Mouse (Mus musculus): ENCODE data around the gene Cmtm4. TPM values are rescaled to one million over a fixed set of nuclear protein-coding genes. Genes with fewer than 3 reads are reported as not detected.

The Cmtm4 gene
- 36.8 TPM for polyA plus RNA-seq (2014; fragmentation: Illumina TruSeq; extraction: RNeasy Lipid Tissue Mini Kit (QIAGEN cat#74804); ENCODE audit: low read depth, low replicate concordance)

DNA sequence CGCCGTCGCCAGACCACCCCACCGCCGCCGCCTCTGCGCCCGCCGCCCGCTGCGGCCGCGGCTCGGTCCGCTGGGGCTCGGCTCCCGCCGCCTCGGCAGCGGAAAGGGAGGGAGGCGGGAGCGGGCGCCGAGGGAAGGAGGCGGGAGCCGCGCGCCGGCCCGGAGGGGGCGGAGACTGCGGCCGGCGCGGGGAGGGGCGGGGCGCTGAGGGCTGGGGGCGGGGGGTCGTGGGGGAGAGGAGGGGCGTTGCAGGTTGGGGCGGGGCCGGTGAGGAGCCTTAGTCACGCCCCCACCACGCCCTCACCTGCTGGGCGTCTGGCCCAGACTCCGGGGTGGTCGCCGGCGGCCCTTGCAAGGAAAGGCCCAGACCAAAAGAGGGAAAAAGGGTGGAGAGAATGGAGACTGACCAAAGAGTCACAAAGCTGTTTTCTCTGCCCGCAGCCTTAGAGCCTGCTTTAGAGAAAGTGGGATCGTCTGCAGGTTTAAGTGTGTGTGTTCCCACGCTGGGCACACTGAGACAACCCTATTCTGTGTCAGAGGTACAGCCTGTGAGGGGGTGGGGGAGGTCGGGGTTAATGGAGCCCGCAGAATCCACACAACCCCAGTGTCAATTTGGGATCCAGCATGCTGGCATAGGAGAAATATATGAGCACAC is at the start of gene Cmtm4:
Gene Cmtm4 (minus strand): TSS at position 105 of the 655 bp plus-strand sequence.

DNA sequence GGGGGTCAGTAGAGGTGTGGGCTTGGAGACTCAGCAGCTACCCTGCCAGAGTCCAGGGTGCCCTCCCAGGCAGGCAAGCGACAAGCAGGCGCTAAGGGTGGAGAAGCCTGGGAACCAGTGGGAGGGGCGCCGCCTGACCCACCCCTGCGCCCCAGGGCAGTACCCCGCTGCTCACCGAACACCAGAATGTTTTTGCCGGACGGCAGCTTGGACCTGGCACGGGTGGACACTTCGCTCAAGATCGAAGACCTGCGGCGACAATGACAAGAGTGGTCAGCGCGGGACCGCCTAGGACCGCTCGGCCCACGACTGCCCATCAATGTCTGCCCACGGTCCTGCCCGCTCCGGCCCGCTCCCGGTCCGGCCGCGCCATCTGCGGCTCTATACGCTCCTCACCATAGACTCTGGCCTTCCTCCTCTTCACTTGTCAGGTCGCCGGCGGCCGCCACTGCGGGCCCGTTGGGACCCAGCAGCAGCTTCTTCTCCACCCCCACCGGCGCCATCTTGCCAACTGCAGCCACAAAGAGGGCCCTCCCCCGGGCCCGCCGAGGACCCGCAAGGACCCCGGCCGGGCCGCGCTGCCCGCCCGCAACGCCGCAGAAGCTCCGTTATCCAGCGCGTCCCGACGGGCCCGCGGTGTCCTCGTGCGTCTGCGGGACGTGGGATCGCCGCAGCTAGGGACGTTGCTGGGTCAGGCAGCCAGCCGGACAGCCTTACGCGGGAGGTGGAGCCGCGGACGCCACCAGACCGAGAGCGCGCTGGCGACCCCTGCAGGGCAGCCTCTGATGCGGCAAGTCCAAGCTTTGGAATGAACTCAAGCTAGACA is 46.9 kb upstream of the Cmtm4 start, which contains the start of gene Dync1li2:
Gene Dync1li2 (minus strand): TSS at position 749 of the 826 bp plus-strand sequence.

DNA sequence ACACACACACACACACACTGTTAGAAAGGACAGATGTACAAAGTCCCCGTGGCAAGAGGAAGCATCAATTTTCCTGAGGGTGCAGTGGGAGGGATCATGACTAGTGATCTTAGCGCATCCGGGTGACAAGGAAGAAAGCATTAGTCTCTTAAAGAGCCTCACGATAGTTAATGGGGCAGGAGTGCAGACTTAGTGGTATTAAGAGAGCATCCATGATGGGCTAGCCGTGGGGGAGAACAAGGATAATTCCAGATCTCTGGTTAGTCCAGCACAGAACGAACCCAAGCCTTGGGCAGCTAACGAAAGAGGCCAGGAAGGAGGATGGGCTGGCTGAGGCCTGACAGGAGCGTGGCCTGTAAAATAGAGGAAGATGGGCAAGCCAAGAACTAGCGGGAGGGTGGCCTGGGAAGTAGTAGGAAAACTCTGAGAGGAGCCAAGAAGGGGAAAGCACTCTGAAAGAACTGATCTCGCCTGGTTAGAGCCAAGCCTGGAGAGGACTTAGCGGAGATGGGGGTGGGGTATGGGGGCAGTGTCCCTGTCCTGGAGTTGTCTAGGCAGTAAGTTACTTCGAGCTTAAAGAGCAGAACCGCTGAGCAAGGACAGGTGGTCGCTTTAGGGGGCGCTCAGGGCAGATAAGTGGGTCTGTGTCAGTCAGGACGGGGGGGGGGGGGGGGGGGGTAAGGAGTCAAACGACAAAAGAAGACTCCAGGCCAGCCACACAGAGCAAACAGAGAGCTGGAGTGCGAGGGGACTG is 56.2 kb downstream of the Cmtm4 start, which contains the start of gene Cmtm3:
Gene Cmtm3 (plus strand): TSS at position 182 of the 754 bp plus-strand sequence.

DNA sequence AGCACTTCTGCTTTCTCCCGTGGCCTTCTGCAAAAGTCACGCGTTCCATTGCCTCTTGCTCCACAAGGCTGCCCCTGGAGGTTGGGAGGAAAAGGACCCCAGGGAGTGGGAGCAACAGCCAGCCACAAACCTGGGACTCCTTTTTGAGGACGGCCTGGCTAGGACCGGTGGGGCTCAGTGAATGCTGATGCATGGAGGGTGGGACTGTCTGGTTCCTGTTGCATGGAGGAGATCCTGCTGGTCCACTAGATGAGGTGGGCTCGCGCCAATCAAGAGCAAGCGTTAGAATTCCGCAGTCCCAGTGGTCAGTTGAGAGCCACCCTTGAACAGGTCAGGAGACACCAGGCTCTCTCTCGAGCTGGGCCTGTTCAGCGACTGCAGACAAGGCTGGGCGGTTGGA is 73.7 kb downstream of the Cmtm4 start, which contains the start of gene Cmtm2b:
Gene Cmtm2b (plus strand): TSS at position 301 of the 400 bp plus-strand sequence.

DNA sequence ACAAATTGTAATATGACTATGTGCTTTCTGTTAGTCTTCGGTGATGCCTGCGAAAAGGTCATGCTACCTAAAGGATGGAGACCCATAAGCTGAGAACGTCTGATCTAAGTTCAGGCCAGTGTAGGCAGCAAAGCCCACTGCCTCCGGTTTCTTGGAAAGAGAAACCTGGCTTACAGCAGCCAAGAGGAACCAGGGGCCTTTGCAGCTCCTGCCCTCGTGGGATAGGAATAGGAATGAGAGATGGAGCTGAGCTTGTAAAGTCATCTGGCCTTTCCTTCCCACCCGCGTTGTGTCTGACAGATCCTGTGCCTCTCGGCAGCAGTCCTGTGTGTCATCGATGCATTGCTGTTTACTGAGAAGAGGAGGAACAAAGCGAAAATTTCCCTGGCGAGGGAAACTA is 74.3 kb downstream of the Cmtm4 start, which contains the start of gene Gm11020:
Gene Gm11020 (plus strand): TSS at position 301 of the 400 bp plus-strand sequence.

DNA sequence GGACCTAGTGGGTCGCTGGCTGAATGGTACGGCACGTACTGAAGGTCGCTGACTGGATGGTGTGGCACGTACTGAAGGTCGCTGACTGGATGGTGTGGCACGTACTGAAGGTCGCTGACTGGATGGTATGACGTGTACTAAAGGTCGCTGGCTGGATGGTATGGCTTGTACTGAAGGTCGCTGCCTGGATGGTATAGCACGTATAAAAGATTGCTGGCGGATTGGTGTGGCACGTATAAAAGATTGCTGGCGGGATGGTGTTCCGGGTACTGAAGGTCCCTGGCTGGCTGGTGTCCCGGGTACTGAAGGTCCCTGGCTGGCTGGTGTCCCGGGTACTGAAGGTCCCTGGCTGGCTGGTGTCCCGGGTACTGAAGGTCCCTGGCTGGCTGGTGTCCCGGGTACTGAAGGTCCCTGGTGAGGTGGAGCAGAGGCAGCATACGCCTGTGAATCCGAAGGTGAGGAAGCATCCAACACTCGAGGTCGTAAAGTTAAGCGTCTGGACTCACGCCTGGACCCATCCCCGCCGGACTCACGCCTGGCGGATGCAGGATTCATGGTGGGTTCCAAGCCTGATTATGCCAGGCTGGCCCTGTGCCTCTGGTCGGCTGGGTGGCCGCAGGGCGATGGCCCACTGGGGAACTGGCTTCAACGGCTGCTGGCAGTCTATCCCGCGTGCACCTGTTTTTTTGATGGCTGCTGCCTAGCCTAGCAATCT is 86.0 kb downstream of the Cmtm4 start, which contains the start of the genes Gm45711 and Cmtm1:
Gene Gm45711 (minus strand): TSS at position 641 of the 715 bp plus-strand sequence.
Gene Cmtm1 (minus strand): TSS at position 705 of the 715 bp plus-strand sequence.

Other genes with a start within 250 kb of the Cmtm4 start
- gene Bean1, start 225.4 kb downstream of the Cmtm4 start, polyA plus RNA-seq (2014; fragmentation: Illumina TruSeq; extraction: RNeasy Lipid Tissue Mini Kit (QIAGEN cat#74804); ENCODE audit: low read depth, low replicate concordance), result 0.37 TPM
- gene Tk2, start 147.2 kb downstream of the Cmtm4 start, polyA plus RNA-seq (2014; fragmentation: Illumina TruSeq; extraction: RNeasy Lipid Tissue Mini Kit (QIAGEN cat#74804); ENCODE audit: low read depth, low replicate concordance), result 36.2 TPM
- 27.2 TPM for gene Cklf, start 144.9 kb downstream of the Cmtm4 start, polyA plus RNA-seq (2014; fragmentation: Illumina TruSeq; extraction: RNeasy Lipid Tissue Mini Kit (QIAGEN cat#74804); ENCODE audit: low read depth, low replicate concordance)
- 18.3 TPM for gene Cmtm2a, start 102.6 kb downstream of the Cmtm4 start, polyA plus RNA-seq (2014; fragmentation: Illumina TruSeq; extraction: RNeasy Lipid Tissue Mini Kit (QIAGEN cat#74804); ENCODE audit: low read depth, low replicate concordance)
- 1.7 TPM for gene Gm45711, start 85.7 kb downstream of the Cmtm4 start, polyA plus RNA-seq (2014; fragmentation: Illumina TruSeq; extraction: RNeasy Lipid Tissue Mini Kit (QIAGEN cat#74804); ENCODE audit: low read depth, low replicate concordance)
- gene Cmtm1, start 85.7 kb downstream of the Cmtm4 start, polyA plus RNA-seq (2014; fragmentation: Illumina TruSeq; extraction: RNeasy Lipid Tissue Mini Kit (QIAGEN cat#74804); ENCODE audit: low read depth, low replicate concordance), result not detected
- gene Gm11020, start 74.2 kb downstream of the Cmtm4 start, polyA plus RNA-seq (2014; fragmentation: Illumina TruSeq; extraction: RNeasy Lipid Tissue Mini Kit (QIAGEN cat#74804); ENCODE audit: low read depth, low replicate concordance), result not detected
- gene Cmtm2b, start 73.6 kb downstream of the Cmtm4 start, polyA plus RNA-seq (2014; fragmentation: Illumina TruSeq; extraction: RNeasy Lipid Tissue Mini Kit (QIAGEN cat#74804); ENCODE audit: low read depth, low replicate concordance), result 10.0 TPM
- 41.5 TPM for gene Cmtm3, start 56.4 kb downstream of the Cmtm4 start, polyA plus RNA-seq (2014; fragmentation: Illumina TruSeq; extraction: RNeasy Lipid Tissue Mini Kit (QIAGEN cat#74804); ENCODE audit: low read depth, low replicate concordance)
- gene Dync1li2, start 47.2 kb upstream of the Cmtm4 start, polyA plus RNA-seq (2014; fragmentation: Illumina TruSeq; extraction: RNeasy Lipid Tissue Mini Kit (QIAGEN cat#74804); ENCODE audit: low read depth, low replicate concordance), result 51.8 TPM
- 1.2 TPM for gene Terb1, start 114.1 kb upstream of the Cmtm4 start, polyA plus RNA-seq (2014; fragmentation: Illumina TruSeq; extraction: RNeasy Lipid Tissue Mini Kit (QIAGEN cat#74804); ENCODE audit: low read depth, low replicate concordance)
- gene Nae1, start 138.8 kb upstream of the Cmtm4 start, polyA plus RNA-seq (2014; fragmentation: Illumina TruSeq; extraction: RNeasy Lipid Tissue Mini Kit (QIAGEN cat#74804); ENCODE audit: low read depth, low replicate concordance), result 51.1 TPM
- gene Car7, start 138.9 kb upstream of the Cmtm4 start, polyA plus RNA-seq (2014; fragmentation: Illumina TruSeq; extraction: RNeasy Lipid Tissue Mini Kit (QIAGEN cat#74804); ENCODE audit: low read depth, low replicate concordance), result 12.7 TPM
- gene Pdp2, start 195.6 kb upstream of the Cmtm4 start, polyA plus RNA-seq (2014; fragmentation: Illumina TruSeq; extraction: RNeasy Lipid Tissue Mini Kit (QIAGEN cat#74804); ENCODE audit: low read depth, low replicate concordance), result 8.2 TPM
- 172 TPM for gene Cdh16, start 228.6 kb upstream of the Cmtm4 start, polyA plus RNA-seq (2014; fragmentation: Illumina TruSeq; extraction: RNeasy Lipid Tissue Mini Kit (QIAGEN cat#74804); ENCODE audit: low read depth, low replicate concordance)
- 4.0 TPM for gene Rrad, start 235.5 kb upstream of the Cmtm4 start, polyA plus RNA-seq (2014; fragmentation: Illumina TruSeq; extraction: RNeasy Lipid Tissue Mini Kit (QIAGEN cat#74804); ENCODE audit: low read depth, low replicate concordance)
- gene Ciao2b, start 246.2 kb upstream of the Cmtm4 start, polyA plus RNA-seq (2014; fragmentation: Illumina TruSeq; extraction: RNeasy Lipid Tissue Mini Kit (QIAGEN cat#74804); ENCODE audit: low read depth, low replicate concordance), result 30.6 TPM

Measured in adipose tissue, adult 10 weeks (tissue).